Mouse (Mus musculus) layer of hippocampus, postnatal 25 days (tissue): Measurements from ENCODE around the gene Vps13c. TPM values are rescaled to one million over a fixed set of nuclear protein-coding genes. Genes with fewer than 3 reads are reported as not detected.

Experiments
- DNase-seq, 2 experiments: peaks; one replicate each; pipeline ENCODE4 v3.0.0; 2022; ENCODE audit warnings: mixed read lengths in 2 of 2, low spot score in 1 of 2; ENCODE audit errors: extremely low spot score in 1 of 2
- total RNA-seq, 2 experiments: library from RNA; stranded (reverse); gene quantifications; 2 replicates each; pipeline ENCODE4 v1.2.3; 2021

Gene Vps13c
- total RNA-seq, 2 experiments from 2014 or later = 85.7 to 110 TPM

DNA sequence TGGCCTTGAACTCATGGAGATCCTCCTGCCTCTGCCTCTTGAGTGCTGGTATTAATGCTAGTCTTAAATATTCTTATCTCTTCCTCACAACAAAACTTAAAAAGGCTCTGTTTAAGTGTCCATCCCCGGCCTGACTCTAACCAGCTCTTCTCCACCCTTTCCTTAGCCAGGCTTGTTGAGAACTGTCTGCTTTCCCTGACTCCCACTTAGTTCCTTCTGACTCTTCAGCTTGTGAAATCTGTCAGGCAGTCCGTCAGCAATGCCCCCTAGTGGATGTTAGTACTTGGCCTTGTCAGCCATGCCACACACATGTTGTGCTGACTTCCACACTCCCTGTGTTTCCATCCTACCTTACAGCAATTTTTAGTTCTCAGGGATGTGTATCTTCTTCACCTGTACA is 35.1 kb downstream of the Vps13c start:
- peak in 1 of 2 experiments; percentile 20 for DNase-seq

DNA sequence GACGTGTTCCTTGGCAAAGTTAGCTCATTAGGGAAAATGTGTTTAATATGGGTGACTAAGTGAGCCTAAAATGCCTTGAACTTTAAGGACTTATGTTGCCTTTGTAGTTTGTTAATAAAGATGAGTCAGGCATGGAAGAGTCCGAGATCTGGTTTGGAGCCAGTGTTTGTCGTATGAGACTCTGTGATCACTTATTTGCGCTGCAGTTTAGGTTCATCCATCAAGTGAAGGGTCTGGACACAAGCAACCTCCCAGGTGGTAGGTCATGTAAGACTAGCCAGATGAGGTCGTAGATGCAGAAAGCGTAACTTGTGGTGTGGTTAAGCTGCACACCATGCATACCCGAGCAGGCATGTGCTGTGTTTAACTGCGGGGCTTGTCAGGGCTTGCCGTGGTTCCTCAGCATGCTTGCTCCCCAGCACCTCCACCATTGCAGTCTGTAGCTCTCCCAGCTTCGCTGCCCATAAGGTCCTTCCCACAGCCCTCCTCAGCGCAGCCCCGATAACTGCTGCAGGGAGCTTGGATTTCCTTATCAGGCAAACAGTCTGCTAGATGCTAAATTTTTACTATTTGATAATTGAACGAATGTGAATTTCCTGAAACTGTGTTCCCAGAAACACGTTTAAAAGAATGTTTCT is 37.0 kb downstream of the Vps13c start:
- no peak for DNase-seq

GRCm38 (mm10) chr9:67878197-67878769 is 38.1 kb downstream of the Vps13c start:
- DNase-seq = no peak

- DNase-seq = no peak
Observed at GRCm38 (mm10) chr9:67883349-67883984, 43.3 kb downstream of the Vps13c start.

GRCm38 (mm10) chr9:67884095-67884494 is 43.9 kb downstream of the Vps13c start:
- DNase-seq = no peak

- no peak for DNase-seq
Observed at GRCm38 (mm10) chr9:67886981-67887720, 47.0 kb downstream of the Vps13c start.

DNA sequence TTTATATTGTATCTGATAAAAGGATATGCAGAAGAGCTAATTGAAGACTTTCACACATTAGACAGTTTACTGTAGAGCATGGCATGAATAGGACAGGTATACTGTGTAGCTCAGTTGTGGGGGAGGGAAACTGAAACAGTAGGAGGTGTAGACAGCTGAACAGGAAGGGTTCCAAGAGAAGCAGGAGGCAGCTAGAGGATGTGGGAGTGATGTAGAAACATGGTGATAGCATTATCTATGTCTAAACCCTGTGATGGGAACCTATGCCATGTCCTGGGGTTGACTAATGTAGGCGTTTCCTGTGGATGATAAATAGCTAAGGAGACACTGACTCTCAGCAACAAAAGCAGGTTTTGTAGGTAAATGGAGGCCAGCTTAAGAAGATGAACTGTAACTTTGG is 53.3 kb downstream of the Vps13c start:
- DNase-seq = no peak

DNA sequence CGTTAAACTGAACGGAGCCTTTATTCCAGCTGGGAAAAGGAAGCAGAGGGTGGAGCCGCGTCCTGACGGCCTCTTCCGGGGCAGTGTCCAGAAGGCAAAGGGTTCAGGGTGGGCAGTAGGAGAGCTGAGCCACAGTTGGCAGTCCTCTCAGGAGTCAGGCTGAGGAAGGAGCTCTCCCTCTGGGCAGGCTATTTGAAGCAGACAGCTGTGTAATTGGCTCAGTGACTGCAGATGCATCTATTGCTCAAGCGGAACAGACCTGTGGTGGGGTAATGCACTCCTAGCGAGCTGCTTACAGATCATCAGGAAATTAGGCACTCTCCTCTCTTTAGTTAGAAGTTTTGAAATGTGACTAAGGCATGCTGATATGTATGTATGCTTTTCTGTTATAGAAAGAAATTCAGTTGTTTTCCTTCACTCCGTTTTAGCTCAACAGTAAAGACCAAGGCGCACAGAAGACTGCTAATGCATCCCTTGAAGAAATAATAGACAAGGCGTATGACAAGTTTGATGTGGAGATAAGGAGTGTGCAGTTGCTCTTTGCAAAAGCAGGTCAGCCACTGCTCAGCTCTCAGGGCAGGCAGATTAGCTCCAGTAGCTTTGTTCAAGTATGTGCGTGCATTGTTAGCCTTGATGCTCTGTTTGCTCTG is 56.6 kb downstream of the Vps13c start:
- DNase-seq = no peak

DNA sequence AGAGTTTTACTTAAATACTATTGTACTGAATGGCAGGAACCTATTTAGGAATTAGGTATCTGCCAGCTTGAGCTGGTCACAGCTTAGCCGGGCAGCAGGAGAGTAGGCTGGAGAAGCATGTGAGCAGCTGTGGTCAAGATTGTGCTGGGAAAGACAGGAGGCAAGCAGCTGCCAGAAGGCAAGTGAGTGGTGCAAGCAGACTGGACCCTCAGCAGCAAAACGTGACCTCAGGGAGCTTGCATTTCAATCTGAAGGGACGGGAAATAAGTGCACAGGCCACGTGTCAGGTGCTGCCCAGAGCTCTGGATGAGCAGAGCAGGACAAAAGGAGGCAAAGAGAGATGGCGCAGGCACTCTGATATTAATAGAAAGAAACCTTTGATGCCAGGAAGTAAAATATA is 60.2 kb downstream of the Vps13c start:
- DNase-seq = no peak

DNA sequence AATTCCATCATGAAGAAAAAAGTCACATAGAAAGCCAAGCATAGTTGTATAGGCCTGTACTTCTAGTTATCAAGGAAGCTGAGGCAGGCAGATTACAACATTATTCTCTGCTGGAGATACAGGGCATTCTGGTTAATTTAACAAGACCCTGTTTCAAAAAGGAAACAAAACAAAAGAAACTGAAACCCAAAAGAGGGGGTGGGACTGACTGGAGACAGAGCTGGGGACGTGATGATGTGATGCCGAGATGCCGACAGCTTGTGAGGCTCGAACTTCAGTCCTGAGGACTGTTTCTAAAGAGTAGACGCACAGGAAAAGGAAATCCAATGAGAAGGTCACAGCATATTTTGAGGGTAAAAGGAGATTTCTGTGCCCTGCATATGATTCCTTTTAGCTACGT is 64.2 kb downstream of the Vps13c start:
- no peak for DNase-seq

GRCm38 (mm10) chr9:67905541-67905940 is 65.3 kb downstream of the Vps13c start:
- DNase-seq = no peak

GRCm38 (mm10) chr9:67914681-67915080 is 74.5 kb downstream of the Vps13c start:
- DNase-seq = no peak

- no peak for DNase-seq
Observed at GRCm38 (mm10) chr9:67922350-67922749, 82.2 kb downstream of the Vps13c start.

- no peak for DNase-seq
Observed at GRCm38 (mm10) chr9:67930629-67931028, 90.4 kb downstream of the Vps13c start.

- DNase-seq = no peak
Observed at GRCm38 (mm10) chr9:67937286-67937685, 97.1 kb downstream of the Vps13c start.

GRCm38 (mm10) chr9:67955466-67956010 is 115.3 kb downstream of the Vps13c start:
- DNase-seq = no peak

GRCm38 (mm10) chr9:67961953-67962352 is 121.8 kb downstream of the Vps13c start:
- DNase-seq = no peak

- no peak for DNase-seq
Observed at GRCm38 (mm10) chr9:67965889-67966288, 125.7 kb downstream of the Vps13c start.

- no peak for DNase-seq
Observed at GRCm38 (mm10) chr9:67967011-67967410, 126.8 kb downstream of the Vps13c start.

- DNase-seq = no peak
Observed at GRCm38 (mm10) chr9:67973451-67973850, 133.3 kb downstream of the Vps13c start.
